Mouse (Mus musculus): ENCODE measurements around the gene Dgki. TPM values are rescaled to one million over a fixed set of nuclear protein-coding genes. Genes with fewer than 3 reads are reported as not detected.

Gene Dgki
- total and polyA plus RNA-seq, 3 experiments, result 4.4 to 8.7 (median 7.7) TPM

DNA sequence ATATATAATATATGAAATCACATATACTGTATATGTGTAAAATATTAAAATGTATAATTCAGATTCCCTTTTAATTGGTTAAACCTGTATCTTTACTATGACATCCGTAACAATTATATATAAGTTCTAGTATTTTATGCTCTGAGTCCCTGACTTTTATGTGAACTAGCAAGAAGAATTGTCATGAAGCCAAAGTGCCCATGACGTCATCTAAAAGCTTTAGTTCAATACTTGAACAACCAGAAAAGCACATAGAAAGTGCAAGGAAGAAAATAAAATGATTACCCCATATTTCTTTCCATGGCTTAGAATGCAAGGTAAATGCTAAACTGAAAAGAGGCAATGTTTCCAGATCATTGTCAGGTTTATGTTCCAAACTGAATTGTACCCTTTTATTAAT, 269.6 kb downstream of the Dgki start:
- peaks cover 31 to 75% of the 10 kb centered on the region in 2 experiments for H3K36me3 ChIP-seq (replicated peaks in 1 of 2; ENCODE audit: control insufficient read depth in 1 of 2, insufficient read depth in 1 of 2, low read length in 1 of 2)
- no peak overlapping the region for H3K4me2 ChIP-seq (ENCODE audit: insufficient read depth, low read depth, poor library complexity, severe bottlenecking)
- DNase-seq (ENCODE audit: extremely low read depth), result no peak
- dilution Hi-C loops (cut with MboI; ENCODE audit: extremely low pct_ligation_motif_present, extremely low pct_unique_long_range_greater_than_20kb, low sequenced_read_pairs) (no loop called here), in situ Hi-C loops (cut with MboI; ENCODE audit: low pct_ligation_motif_present, low pct_unique_long_range_greater_than_20kb, low sequenced_read_pairs) (loop anchor here (10.0 kb wide), 1 partner anchor 336 kb away; no protein-coding TSS in a partner anchor)
- no peaks in the 10 kb centered on the region for H3K79me2 ChIP-seq (replicated peaks; ENCODE audit: control insufficient read depth, extremely low read depth, insufficient read depth, poor library complexity, severe bottlenecking)
- H3K4me1 ChIP-seq (ENCODE audit: control insufficient read depth in 1 of 2, insufficient read depth in 2 of 2), result no peaks in the 10 kb centered on the region
- H3K4me3 ChIP-seq (replicated peaks in 1 of 3; ENCODE audit: low read depth in 2 of 3, low read length in 2 of 3, poor library complexity in 1 of 3), result no peak overlapping the region
- H3K27ac ChIP-seq (ENCODE audit: insufficient read depth, low read depth), result no peak overlapping the region
- TF ChIP-seq HCFC1 (IDR thresholded peaks at IDR 0.05; ENCODE audit: low read depth, low read length), result no peak
- no peak overlapping the region for H3K9ac ChIP-seq (ENCODE audit: insufficient read depth, low read depth)
- no peaks in the 10 kb centered on the region for H3K9me3 ChIP-seq (replicated peaks; ENCODE audit: low read length)
- no peaks in the 10 kb centered on the region for H3K27me3 ChIP-seq (replicated peaks)

DNA sequence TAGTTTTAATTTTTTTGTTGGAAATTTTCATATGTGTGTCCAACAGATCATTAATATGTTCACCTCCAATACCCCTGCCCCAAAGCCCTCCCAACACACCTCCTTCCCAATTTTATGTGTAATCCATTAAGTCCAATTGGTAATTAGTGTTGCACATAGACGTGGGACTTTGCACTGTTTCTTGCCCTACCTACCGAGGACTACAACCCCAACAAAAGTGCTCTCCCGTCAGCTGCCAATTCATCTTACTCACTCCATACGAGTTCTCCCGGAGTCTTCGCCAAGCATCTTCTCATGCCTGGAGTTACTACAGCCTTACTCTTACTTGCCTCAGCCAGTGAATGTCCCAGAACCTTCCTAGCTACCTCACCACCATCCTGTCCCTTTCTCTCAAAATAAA, 271.1 kb downstream of the Dgki start:
- peaks cover 29 to 77% of the 10 kb centered on the region in 2 experiments for H3K36me3 ChIP-seq (replicated peaks in 1 of 2; ENCODE audit: control insufficient read depth in 1 of 2, insufficient read depth in 1 of 2, low read length in 1 of 2)
- H3K79me2 ChIP-seq (replicated peaks; ENCODE audit: control insufficient read depth, extremely low read depth, insufficient read depth, poor library complexity, severe bottlenecking), result no peaks in the 10 kb centered on the region
- H3K27me3 ChIP-seq (replicated peaks), result no peaks in the 10 kb centered on the region
- DNase-seq (ENCODE audit: extremely low read depth), result no peak
- no peak overlapping the region for H3K4me3 ChIP-seq (replicated peaks in 1 of 3; ENCODE audit: low read depth in 2 of 3, low read length in 2 of 3, poor library complexity in 1 of 3)
- TF ChIP-seq ZKSCAN1 (IDR thresholded peaks at IDR 0.05; ENCODE audit: borderline replicate concordance, low read depth, low read length) (no peak), NRF1 (IDR thresholded peaks at IDR 0.05; ENCODE audit: low read depth, low read length) (no peak), POLR2AphosphoS2 (IDR thresholded peaks at IDR 0.05; ENCODE audit: low read depth, low read length) (no peak), MXI1 (IDR thresholded peaks at IDR 0.05; ENCODE audit: low read depth, low read length) (no peak), ETS1 (conservative IDR thresholded peaks at IDR 0.05; ENCODE audit: low read depth, low read length) (no peak), KAT2A (IDR thresholded peaks at IDR 0.05; ENCODE audit: insufficient replicate concordance, low read length) (no peak), IRF4 (IDR thresholded peaks at IDR 0.05; ENCODE audit: low read depth, low read length) (no peak), EP300 (IDR thresholded peaks at IDR 0.05; ENCODE audit: low read length) (no peak), SIN3A (IDR thresholded peaks at IDR 0.05; ENCODE audit: low read length) (no peak), HCFC1 (IDR thresholded peaks at IDR 0.05; ENCODE audit: low read depth, low read length) (no peak), MYC (IDR thresholded peaks at IDR 0.05; ENCODE audit: low read depth, low read length) (no peak), TBP (conservative IDR thresholded peaks at IDR 0.05; ENCODE audit: low read depth, low read length) (no peak), SMC3 (IDR thresholded peaks at IDR 0.05; ENCODE audit: low read depth, low read length) (no peak), BHLHE40 (IDR thresholded peaks at IDR 0.05; ENCODE audit: low read depth, low read length) (no peak)
- no peak overlapping the region for H3K9ac ChIP-seq (ENCODE audit: insufficient read depth, low read depth)
- H3K9me3 ChIP-seq (replicated peaks; ENCODE audit: low read length), result no peaks in the 10 kb centered on the region
- H3K27ac ChIP-seq (ENCODE audit: insufficient read depth, low read depth), result no peak overlapping the region
- no peak overlapping the region for H3K4me2 ChIP-seq (ENCODE audit: insufficient read depth, low read depth, poor library complexity, severe bottlenecking)
- no peaks in the 10 kb centered on the region for H3K4me1 ChIP-seq (ENCODE audit: control insufficient read depth in 1 of 2, insufficient read depth in 2 of 2)
- dilution Hi-C loops (cut with MboI; ENCODE audit: extremely low pct_ligation_motif_present, extremely low pct_unique_long_range_greater_than_20kb, low sequenced_read_pairs) (no loop called here), in situ Hi-C loops (cut with MboI; ENCODE audit: low pct_ligation_motif_present, low pct_unique_long_range_greater_than_20kb, low sequenced_read_pairs) (no loop called here)

- no peak for DNase-seq (ENCODE audit: extremely low read depth)
- Histone ChIP-seq H3K36me3 (replicated peaks in 1 of 2; ENCODE audit: control insufficient read depth in 1 of 2, insufficient read depth in 1 of 2, low read length in 1 of 2) (peaks cover 26 to 78% of the 10 kb centered on the region in 2 experiments), H3K9ac (ENCODE audit: insufficient read depth, low read depth) (no peak overlapping the region), H3K9me3 (replicated peaks; ENCODE audit: low read length) (no peaks in the 10 kb centered on the region), H3K27ac (ENCODE audit: insufficient read depth, low read depth) (no peak overlapping the region), H3K79me2 (replicated peaks; ENCODE audit: control insufficient read depth, extremely low read depth, insufficient read depth, poor library complexity, severe bottlenecking) (no peaks in the 10 kb centered on the region), H3K4me1 (ENCODE audit: control insufficient read depth in 1 of 2, insufficient read depth in 2 of 2) (no peaks in the 10 kb centered on the region), H3K4me3 (replicated peaks in 1 of 3; ENCODE audit: low read depth in 2 of 3, low read length in 2 of 3, poor library complexity in 1 of 3) (no peak overlapping the region), H3K27me3 (replicated peaks) (no peaks in the 10 kb centered on the region), H3K4me2 (ENCODE audit: insufficient read depth, low read depth, poor library complexity, severe bottlenecking) (no peak overlapping the region)
- TF ChIP-seq CHD1 (IDR thresholded peaks at IDR 0.05; ENCODE audit: low read depth, low read length), result no peak
- TF ChIP-seq USF2 (conservative IDR thresholded peaks at IDR 0.05; ENCODE audit: low read depth, low read length), result no peak
- TF ChIP-seq ZMIZ1 (IDR thresholded peaks at IDR 0.05; ENCODE audit: low read depth, low read length), result no peak
- no peak for TF ChIP-seq RCOR1 (conservative IDR thresholded peaks at IDR 0.05; ENCODE audit: low read depth, low read length)
- TF ChIP-seq MEF2A (IDR thresholded peaks at IDR 0.05; ENCODE audit: borderline replicate concordance, low read depth, low read length), result no peak
- no peak for TF ChIP-seq CTCF (conservative IDR thresholded peaks at IDR 0.05 in 1 of 2, IDR thresholded peaks at IDR 0.05 in 1 of 2; ENCODE audit: low read depth in 2 of 2, low read length in 2 of 2)
- TF ChIP-seq UBTF (IDR thresholded peaks at IDR 0.05; ENCODE audit: low read depth, low read length), result no peak
- TF ChIP-seq GABPA (IDR thresholded peaks at IDR 0.05; ENCODE audit: insufficient replicate concordance, low read depth, low read length), result no peak
- no peak for TF ChIP-seq ETS1 (conservative IDR thresholded peaks at IDR 0.05; ENCODE audit: low read depth, low read length)
- no peak for TF ChIP-seq KAT2A (IDR thresholded peaks at IDR 0.05; ENCODE audit: insufficient replicate concordance, low read length)
- TF ChIP-seq ZKSCAN1 (IDR thresholded peaks at IDR 0.05; ENCODE audit: borderline replicate concordance, low read depth, low read length), result no peak
- TF ChIP-seq MAFK (IDR thresholded peaks at IDR 0.05; ENCODE audit: insufficient replicate concordance, low read length), result no peak
- no peak for TF ChIP-seq MAZ (IDR thresholded peaks at IDR 0.05; ENCODE audit: low read depth, low read length)
- no peak for TF ChIP-seq USF1 (IDR thresholded peaks at IDR 0.05; ENCODE audit: low read depth, low read length)
- TF ChIP-seq PAX5 (IDR thresholded peaks at IDR 0.05; ENCODE audit: low read length), result no peak
- TF ChIP-seq MYC (IDR thresholded peaks at IDR 0.05; ENCODE audit: low read depth, low read length), result no peak
- in situ Hi-C loops (cut with MboI; ENCODE audit: low pct_ligation_motif_present, low pct_unique_long_range_greater_than_20kb, low sequenced_read_pairs), result no loop called here
- dilution Hi-C loops (cut with MboI; ENCODE audit: extremely low pct_ligation_motif_present, extremely low pct_unique_long_range_greater_than_20kb, low sequenced_read_pairs), result no loop called here
Observed at GRCm38 (mm10) chr6:37028300-37028699, 271.7 kb downstream of the Dgki start.

Data from CH12.LX (cell line).